Mouse (Mus musculus) lung, postnatal 14 days (tissue): ENCODE data around the gene Pcsk5.

Source experiments
- DNase-seq: peaks from one replicate; pipeline ENCODE4 v3.0.0; 2021

The Pcsk5 gene

GRCm38 (mm10) chr19:17467556-17468211, 369.7 kb downstream of the Pcsk5 start:
- peak; percentile 25 for DNase-seq

GRCm38 (mm10) chr19:17452001-17452400, 385.4 kb downstream of the Pcsk5 start:
- no peak for DNase-seq

GRCm38 (mm10) chr19:17443581-17443980, 393.9 kb downstream of the Pcsk5 start:
- DNase-seq, result no peak

DNA sequence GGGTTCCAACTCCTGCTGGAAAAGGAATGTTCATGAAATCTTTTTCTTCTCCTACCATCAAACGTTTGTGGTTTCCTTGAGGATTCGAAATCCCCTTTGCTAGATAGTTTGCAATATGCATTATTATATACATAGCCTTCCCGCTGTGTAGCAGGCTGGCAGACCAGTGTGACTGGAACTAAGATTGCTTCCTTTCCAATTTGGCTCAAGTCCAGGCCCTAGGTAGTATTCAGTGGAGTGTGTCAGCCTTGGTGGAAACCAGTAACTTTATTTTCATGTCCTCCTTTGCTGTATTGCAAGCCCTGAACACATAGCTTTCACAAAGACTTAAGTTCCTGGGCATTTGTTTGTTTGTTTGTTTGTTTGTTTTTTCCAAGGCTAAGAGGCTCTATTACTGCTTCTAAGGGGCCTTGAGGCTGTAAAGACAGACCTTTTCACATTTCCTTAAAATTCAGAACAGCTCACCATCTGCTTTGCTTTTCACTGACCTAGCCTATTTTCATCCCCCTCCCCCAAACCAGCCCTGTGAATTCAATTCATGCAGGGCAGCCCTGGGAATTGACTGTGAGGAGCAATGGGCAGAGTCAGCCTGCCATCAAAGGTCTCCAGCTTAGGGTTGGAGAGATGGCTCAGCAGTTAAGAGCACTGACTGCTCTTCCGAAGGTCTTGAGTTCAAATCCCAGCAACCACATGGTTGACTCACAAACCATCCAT, 397.8 kb downstream of the Pcsk5 start:
- DNase-seq, result no peak

GRCm38 (mm10) chr19:17436651-17437050, 400.8 kb downstream of the Pcsk5 start:
- DNase-seq, result no peak

DNA sequence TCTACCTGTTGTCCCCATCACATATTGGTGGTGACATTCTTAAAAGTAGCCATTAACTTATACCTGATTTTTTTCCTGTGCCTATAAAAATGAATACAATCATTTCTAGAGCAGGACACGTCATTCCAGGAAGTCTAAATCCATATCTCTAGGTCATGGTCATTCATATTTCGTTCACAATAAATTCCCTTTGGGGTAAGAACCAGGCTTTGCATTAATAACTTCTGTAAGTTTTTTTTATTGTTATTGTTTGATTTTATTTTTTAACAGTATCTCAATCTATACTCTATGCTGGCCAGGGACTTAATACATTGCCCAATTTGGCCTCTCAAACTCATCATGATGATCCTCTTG, 408.9 kb downstream of the Pcsk5 start:
- no peak for DNase-seq

- DNase-seq, result no peak
Observed at GRCm38 (mm10) chr19:17427824-17428560, 409.4 kb downstream of the Pcsk5 start.

GRCm38 (mm10) chr19:17423306-17423705, 414.1 kb downstream of the Pcsk5 start:
- DNase-seq, result no peak

DNA sequence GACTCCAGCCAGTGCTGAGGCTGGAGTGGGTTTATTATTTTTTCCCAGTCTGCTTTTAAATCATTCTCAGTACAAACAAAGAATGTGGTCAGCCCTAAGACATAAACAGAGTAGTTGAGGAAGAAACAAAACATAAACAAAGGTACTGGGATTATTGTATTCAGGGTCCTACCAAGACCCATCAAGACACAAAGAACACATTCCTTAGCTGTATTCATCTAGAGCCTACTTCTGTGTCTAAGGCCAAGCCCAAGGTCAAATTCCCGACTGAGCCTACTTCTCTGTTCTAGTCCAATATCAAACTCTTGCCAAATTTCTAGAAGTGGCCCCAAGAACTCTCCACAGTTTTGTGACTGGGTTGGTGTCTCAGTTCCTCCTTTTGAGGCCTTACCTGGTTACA, 419.6 kb downstream of the Pcsk5 start:
- DNase-seq, result no peak

- DNase-seq, result no peak
Observed at GRCm38 (mm10) chr19:17412915-17413459, 424.4 kb downstream of the Pcsk5 start.

- no peak for DNase-seq
Observed at GRCm38 (mm10) chr19:17410465-17411065, 426.9 kb downstream of the Pcsk5 start.

- DNase-seq, result no peak
Observed at GRCm38 (mm10) chr19:17409351-17409750, 428.1 kb downstream of the Pcsk5 start.

DNA sequence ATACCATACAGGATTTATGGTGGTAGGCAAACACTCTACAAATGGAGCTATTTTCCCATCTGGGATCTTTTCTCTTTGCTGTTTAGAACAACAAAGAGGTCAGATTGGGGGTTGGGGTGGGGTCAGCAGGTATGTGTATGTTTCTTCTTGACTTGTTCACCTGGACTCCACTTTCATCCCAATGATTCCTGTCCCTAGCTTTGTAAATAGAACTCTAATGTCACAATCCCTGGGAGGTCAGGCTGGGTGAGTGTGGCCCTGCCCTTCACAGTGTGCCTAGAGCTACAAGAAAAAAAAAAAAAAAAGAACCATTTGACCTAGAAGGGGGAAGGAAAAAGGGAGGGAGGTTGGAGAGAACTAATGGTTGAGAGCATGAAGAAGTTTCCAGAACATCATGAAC, 428.8 kb downstream of the Pcsk5 start:
- DNase-seq, result no peak

GRCm38 (mm10) chr19:17406823-17407222, 430.6 kb downstream of the Pcsk5 start:
- no peak for DNase-seq

DNA sequence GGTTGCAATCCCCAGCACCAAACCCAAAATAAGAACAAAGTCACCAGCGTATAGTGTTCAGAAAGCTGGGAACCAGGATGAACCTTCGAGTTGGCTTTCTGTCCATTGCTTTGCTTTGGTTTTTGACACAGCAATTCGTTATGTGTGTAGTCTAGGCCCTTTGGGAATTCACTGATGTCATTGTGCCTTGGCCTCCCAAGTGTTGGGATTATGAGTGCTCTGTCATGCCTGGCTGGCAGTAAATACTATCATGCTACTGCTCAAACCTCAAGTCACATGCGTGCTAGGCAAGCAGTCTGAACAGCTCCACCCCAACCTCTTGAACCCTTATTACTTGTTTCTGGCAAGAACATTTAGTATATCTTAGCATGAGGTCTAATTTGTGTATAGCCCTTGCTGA, 434.3 kb downstream of the Pcsk5 start:
- no peak for DNase-seq

GRCm38 (mm10) chr19:17400571-17400970, 436.9 kb downstream of the Pcsk5 start:
- DNase-seq, result no peak

GRCm38 (mm10) chr19:17399965-17400364, 437.5 kb downstream of the Pcsk5 start:
- no peak for DNase-seq

- DNase-seq, result peak; percentile 49
Observed at GRCm38 (mm10) chr19:17397922-17398321, 439.5 kb downstream of the Pcsk5 start.

- DNase-seq, result peak; percentile 11
Observed at GRCm38 (mm10) chr19:17396802-17397201, 440.6 kb downstream of the Pcsk5 start.

GRCm38 (mm10) chr19:17393841-17394591, 443.4 kb downstream of the Pcsk5 start, which contains the start of gene Rfk:
Rfk (plus strand) TSS chr19:17394043.
- DNase-seq, result peak; percentile 96

DNA sequence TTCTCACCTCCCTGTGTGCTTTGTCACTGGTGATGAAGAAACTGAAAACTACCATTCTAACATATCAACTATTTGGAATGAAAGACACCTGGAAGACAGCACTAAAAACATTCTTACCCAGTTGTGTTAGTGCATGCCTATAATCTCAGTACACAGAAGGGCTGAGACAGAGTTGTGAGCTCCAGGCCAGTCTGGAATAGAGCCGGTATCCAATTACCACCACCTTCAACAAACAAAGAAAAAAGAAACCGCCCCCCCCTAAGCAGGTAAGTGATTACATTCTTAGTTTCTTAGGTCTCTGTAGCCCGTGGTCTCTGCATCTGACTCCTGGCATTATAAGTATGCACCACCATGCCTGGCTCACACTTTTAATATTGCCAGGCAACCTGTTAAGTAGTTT, 444.6 kb downstream of the Pcsk5 start:
- DNase-seq, result no peak

DNA sequence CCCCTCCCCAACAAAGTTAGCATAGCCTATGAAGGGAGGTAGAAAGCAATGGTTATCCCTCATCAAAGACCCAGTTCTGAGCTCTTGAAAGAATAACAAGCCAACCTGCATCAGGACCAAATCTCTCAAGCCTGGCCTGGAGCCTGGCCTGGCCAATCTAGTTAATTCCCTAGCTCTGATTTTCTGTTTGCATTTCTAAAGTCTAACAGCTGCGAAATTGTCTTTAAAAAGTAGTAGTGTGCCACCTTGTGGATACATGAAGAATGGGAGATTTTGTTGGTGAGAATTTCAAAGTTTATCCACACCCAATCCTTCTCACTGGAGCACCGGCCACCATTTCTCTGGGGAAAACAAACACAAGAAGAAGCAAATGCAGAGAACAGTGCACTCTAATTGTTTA, 449.0 kb downstream of the Pcsk5 start:
- DNase-seq, result no peak
